Mouse (Mus musculus) large intestine, adult 2 months (tissue): ENCODE data around the gene Hectd4. TPM values are rescaled to one million over a fixed set of nuclear protein-coding genes. Genes with fewer than 3 reads are reported as not detected.
A peak's percentile ranks its signal among the peaks of the same experiment; 100 is the strongest.

ENCODE experiments used
- DNase-seq: peaks from one replicate; pipeline ENCODE4 v3.0.0-alpha.2; 2012; ENCODE audit warnings: low read depth, low spot score
- WGBS: fragments of 180-500 bp; shearing (Covaris S2); methylation state at CpG from one replicate; pipeline ENCODE4 v1.1.7; 2018; 5-methylcytosine and 5-hydroxymethylcytosine counted together
- polyA plus RNA-seq: library from polyadenylated mRNA; depleted of rRNA; stranded (reverse); fragments of >200 nt; gene quantifications from 2 replicates; pipeline ENCODE4 v1.2.3, GENCODE M21; 2012; rRNA removed

The Hectd4 gene
- polyA plus RNA-seq, 1 experiment: 9.5 TPM

DNA sequence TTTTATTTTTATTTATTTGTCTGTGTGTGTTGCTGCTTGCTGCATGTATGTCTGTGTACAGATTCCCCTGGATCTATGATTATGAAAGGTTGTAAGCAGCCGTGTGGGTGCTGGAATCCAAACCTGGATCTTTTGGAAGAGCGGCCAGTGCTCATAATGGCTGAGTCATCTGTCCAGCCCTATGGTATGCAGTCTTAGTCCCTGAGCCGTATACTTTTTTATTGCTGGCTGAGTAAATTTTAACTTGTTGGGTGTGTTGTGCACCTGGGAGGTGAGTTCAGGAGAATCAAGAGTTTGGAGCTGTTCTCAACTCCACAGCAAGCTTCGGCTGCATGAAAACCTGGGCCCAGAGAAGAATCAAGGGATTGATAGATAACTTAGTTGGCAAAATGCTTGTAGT is 191.0 kb downstream of the Hectd4 start:
- DNase-seq: peak; percentile 44
- WGBS: 22% methylated on average over 4 of the region's 4 CpGs

Other genes with a start within 250 kb of the Hectd4 start
- gene Rph3a, start 210.1 kb upstream of the Hectd4 start, polyA plus RNA-seq: 0.31 and 0.33 TPM in 2 replicates
- gene Ptpn11, start 28.8 kb upstream of the Hectd4 start, polyA plus RNA-seq: 20.0 and 25.5 TPM in 2 replicates
- 373 and 383 TPM in 2 replicates for gene Rpl6, start 15.7 kb upstream of the Hectd4 start, polyA plus RNA-seq
- gene Trafd1, start 165.4 kb downstream of the Hectd4 start, polyA plus RNA-seq: 99.6 and 125 TPM in 2 replicates
- 6.5 and 10.2 TPM in 2 replicates for gene Naa25, start 177.7 kb downstream of the Hectd4 start, polyA plus RNA-seq
- 6.6 and 9.1 TPM in 2 replicates for gene Tmem116, start 231.7 kb downstream of the Hectd4 start, polyA plus RNA-seq
- gene Erp29, start 232.3 kb downstream of the Hectd4 start, polyA plus RNA-seq: 43.5 and 53.7 TPM in 2 replicates